Mouse (Mus musculus): ENCODE data around the gene Apaf1.

DNA sequence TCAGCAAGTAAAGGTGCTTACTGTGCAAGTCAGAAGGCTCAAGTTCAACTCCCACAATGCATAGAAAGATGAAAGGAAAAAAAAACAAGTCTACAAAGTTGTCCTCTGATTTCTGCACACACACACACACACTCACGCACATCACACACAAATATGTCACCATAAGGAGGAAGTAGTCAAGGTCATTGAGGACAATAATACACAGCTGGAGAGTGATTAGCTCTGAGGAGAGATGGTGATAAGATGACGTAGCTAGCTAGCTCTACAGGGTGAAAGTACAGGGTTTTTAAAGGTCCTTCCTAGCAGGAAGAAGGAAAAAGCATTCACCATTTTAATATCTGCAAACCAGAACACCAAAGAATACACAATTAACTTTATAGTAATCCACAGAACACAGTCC, 44.8 kb upstream of the Apaf1 start:
- TF ChIP-seq CTCF (conservative IDR thresholded peaks at IDR 0.05 in 1 of 2, IDR thresholded peaks at IDR 0.05 in 1 of 2; ENCODE audit: low read depth in 2 of 2, low read length in 2 of 2) = no peak
- TF ChIP-seq RCOR1 (conservative IDR thresholded peaks at IDR 0.05; ENCODE audit: low read depth, low read length) = no peak
- no peak for TF ChIP-seq TBP (conservative IDR thresholded peaks at IDR 0.05; ENCODE audit: low read depth, low read length)
- no peak for TF ChIP-seq POLR2A (IDR thresholded peaks at IDR 0.05; ENCODE audit: low read depth, low read length)
- TF ChIP-seq MAZ (IDR thresholded peaks at IDR 0.05; ENCODE audit: low read depth, low read length) = no peak
- no peak for TF ChIP-seq IRF4 (IDR thresholded peaks at IDR 0.05; ENCODE audit: low read depth, low read length)
- TF ChIP-seq NRF1 (IDR thresholded peaks at IDR 0.05; ENCODE audit: low read depth, low read length) = no peak
- TF ChIP-seq NELFE (IDR thresholded peaks at IDR 0.05; ENCODE audit: low read depth, low read length) = no peak
- TF ChIP-seq MYC (IDR thresholded peaks at IDR 0.05; ENCODE audit: low read depth, low read length) = no peak
- no peak for TF ChIP-seq CHD2 (IDR thresholded peaks at IDR 0.05; ENCODE audit: low read length)
